Mouse (Mus musculus): ENCODE measurements around the gene Olfr825.
"Not testable (repeated sequence)": the region's sequence is repeated elsewhere in the genome, so short reads cannot be mapped to it uniquely, and the experiment has no call there.

DNA sequence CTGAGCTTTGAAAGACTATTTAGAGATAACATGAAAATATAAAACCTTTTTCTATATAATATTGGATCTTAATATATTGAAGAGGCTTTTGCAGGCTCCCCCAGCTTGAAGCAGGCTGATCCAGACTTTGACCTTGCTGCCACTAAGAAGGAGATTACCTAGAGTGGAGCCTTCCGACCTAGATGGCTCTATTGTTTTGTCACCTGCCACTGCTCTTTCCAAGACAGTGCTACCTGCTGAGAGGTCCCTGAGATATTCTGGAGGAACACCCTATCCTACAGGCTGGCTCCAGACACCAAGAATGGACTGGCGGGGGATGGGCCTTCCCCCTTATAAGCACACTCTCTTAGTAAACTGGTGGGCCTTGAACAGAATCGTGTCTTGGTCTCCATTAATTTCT lies 50.5 kb downstream of the Olfr825 start:
- not testable (repeated sequence) for TF ChIP-seq CTCF (IDR thresholded peaks at IDR 0.05; ENCODE audit: low read depth); EP300 (optimal IDR thresholded peaks at IDR 0.05)

All from stomach, postnatal 0 days (tissue).